Mouse (Mus musculus) intestine, postnatal 0 days (tissue): ENCODE results near the gene Uqcrh. TPM values are rescaled to one million over a fixed set of nuclear protein-coding genes. Genes with fewer than 3 reads are reported as not detected.

Experiments used
- ATAC-seq: fragments of 200-750 bp; cut with Nextera tagmentation; 2 replicates; pipeline ENCODE4 v1.8.0; 2017; ENCODE audit warnings: mild to moderate bottlenecking, moderate TSS enrichment, moderate library complexity
- H3K27ac ChIP-seq: fragments of 300-500 bp; sonication (generic); 2 replicates; pipeline ENCODE4 v1.5.1; 2014; ENCODE audit warnings: mild to moderate bottlenecking, low read depth, low read length, moderate library complexity
- H3K27me3 ChIP-seq: fragments of 300-500 bp; sonication (generic); replicated peaks from 2 replicates; pipeline ENCODE4 v1.6.1; 2014; ENCODE audit warnings: low read length, mixed read lengths; ENCODE audit not compliant: control insufficient read depth, insufficient read depth
- H3K36me3 ChIP-seq: fragments of 300-500 bp; sonication (generic); 2 replicates; pipeline ENCODE4 v1.6.1; 2014; ENCODE audit warnings: mild to moderate bottlenecking, moderate library complexity; ENCODE audit not compliant: control insufficient read depth, insufficient read depth
- H3K4me1 ChIP-seq: fragments of 300-500 bp; sonication (generic); replicated peaks from 2 replicates; pipeline ENCODE4 v1.6.1; 2014; ENCODE audit warnings: antibody characterized with exemption, low read length, mixed read lengths; ENCODE audit not compliant: control insufficient read depth, insufficient read depth
- H3K4me2 ChIP-seq: fragments of 300-500 bp; sonication (generic); replicated peaks from 2 replicates; pipeline ENCODE4 v1.6.1; 2014; ENCODE audit warnings: low read depth, mild to moderate bottlenecking, moderate library complexity
- H3K4me3 ChIP-seq: fragments of 300-500 bp; sonication (generic); 2 replicates; pipeline ENCODE4 v1.5.1; 2014; ENCODE audit warnings: low read depth, low read length
- H3K9ac ChIP-seq: fragments of 300-500 bp; sonication (generic); 2 replicates; pipeline ENCODE4 v1.6.1; 2014; ENCODE audit warnings: mild to moderate bottlenecking, low read depth, low read length
- H3K9me3 ChIP-seq: fragments of 300-500 bp; sonication (generic); 2 replicates; pipeline ENCODE4 v1.6.1; 2016; ENCODE audit warnings: mixed run types; ENCODE audit not compliant: control insufficient read depth
- CTCF ChIP-seq: sonication (generic); IDR thresholded peaks from 2 replicates; pipeline ENCODE4 v1.5.1; 2016; ENCODE audit warnings: low read depth, mild to moderate bottlenecking, control low read depth, antibody characterized with exemption, moderate library complexity
- WGBS: fragments of 180-500 bp; shearing (Covaris S2); extraction: QIAGEN DNeasy Blood & Tissue Kit; methylation state at CpG from one replicate; pipeline ENCODE4 v1.1.7; 2014; 5-methylcytosine and 5-hydroxymethylcytosine counted together
- polyA plus RNA-seq: library from polyadenylated mRNA; unstranded; fragments of >200 nt; fragmentation: Nextera tagmentation; extraction: Ambion mirVana; gene quantifications from 2 replicates; pipeline ENCODE4 v1.2.1, GENCODE M21; 2015

The Uqcrh gene
- 1,002 and 1,003 TPM in 2 replicates for polyA plus RNA-seq

DNA sequence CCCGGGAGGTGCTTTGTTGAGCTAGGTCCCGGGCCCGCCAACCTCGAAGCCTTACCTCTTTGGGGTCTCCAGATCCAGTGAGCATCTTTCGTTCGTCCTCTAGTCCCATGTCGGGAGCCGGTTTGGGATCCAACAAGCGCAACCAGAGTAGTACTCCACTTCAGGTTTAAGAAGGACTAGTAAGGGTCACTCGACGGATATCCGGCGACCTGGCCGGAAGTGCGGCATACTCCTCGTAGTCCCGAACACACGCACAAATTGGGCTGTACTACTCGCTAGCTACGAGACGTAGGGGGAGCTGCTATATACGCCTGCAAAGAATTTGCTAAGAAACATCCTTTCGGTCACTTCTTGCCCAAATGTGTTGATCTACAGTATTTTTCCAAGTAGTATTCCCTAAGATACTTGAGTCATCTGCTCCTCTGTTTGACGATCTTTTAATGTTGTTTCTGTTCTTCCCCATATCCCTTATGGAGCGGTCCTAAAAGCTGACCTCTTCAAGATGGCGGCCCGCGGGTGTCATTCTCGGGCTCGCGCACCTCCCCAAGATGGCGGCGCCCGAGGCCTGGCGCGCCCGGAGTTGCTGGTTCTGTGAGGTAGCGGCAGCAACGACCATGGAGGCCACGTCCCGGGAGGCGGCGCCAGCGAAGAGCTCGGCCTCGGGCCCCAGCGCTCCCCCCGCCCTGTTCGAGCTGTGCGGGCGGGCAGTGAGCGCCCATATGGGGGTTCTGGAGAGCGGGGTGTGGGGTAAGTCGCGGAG is at the start of gene Uqcrh, which contains the start of gene Lrrc41:
Gene Uqcrh (minus strand): TSS at position 211 of the 760 bp plus-strand sequence.
Gene Lrrc41 (plus strand): TSS at position 409 of the 760 bp plus-strand sequence.
- WGBS = under 1% methylated on average over 55 of the region's 55 CpGs
- H3K9me3 ChIP-seq = no peaks in the 10 kb centered on the region
- H3K9ac ChIP-seq = peak within 1 kb of the TSS; percentile 93
- peak within 1 kb of the TSS; percentile 87 for H3K4me3 ChIP-seq
- peak within 1 kb of the TSS; percentile 100 for H3K27ac ChIP-seq
- peaks cover 1% of the 10 kb centered on the region for H3K36me3 ChIP-seq
- no peak for TF ChIP-seq CTCF
- H3K4me2 ChIP-seq = peak within 1 kb of the TSS; percentile 82
- H3K27me3 ChIP-seq = no peaks in the 10 kb centered on the region
- H3K4me1 ChIP-seq = peaks cover 4% of the 10 kb centered on the region
- ATAC-seq = peak; percentile 92

DNA sequence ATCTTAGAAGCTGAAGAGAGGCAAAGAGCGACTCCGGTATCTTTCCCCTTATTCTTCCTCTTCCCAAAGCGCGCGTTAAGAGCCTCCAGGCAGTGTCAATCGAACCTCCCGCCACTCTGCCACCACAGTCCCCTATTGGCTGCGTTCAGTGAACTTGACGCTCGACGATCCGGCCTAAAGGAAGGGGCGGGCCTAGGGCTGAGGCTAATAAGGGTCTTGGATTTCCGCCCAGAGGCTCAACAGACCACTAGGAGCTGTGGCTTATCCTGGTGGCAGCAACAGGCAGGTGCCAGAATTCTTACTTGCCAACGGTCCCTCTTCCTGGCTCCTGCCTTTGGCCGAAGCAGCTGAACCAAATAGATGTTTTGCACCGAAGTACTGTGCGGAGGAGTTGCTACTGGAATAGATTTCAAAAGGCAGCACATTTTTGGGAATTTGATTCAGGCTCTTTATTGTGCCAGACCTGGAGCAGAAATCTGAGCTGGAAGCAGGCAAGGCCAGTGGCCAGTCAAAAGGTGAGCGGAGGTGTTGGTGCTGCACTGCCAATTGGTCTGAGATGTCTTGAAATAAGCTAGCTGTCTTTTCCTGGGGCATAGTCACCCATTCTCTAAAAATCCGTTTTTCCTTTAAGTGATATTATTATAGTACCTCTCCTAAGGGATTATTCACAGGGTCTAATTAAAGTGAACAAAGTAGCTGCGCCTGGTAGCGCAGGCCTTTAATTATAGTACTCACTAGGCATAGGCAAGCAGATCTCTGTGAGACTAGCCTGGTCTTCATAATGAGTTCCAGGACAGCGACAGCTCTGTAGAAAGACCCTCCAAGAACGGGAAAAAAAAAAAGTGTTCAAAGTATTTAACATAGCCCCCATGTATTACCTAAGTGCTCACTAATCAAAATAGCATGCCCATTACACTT is 49.0 kb upstream of the Uqcrh start, which contains the start of the genes Rad54l and Pomgnt1:
Gene Rad54l (minus strand): TSS at position 89 of the 918 bp plus-strand sequence.
Gene Pomgnt1 (plus strand): TSS at position 239 of the 918 bp plus-strand sequence.
- Histone ChIP-seq H3K27me3 (no peaks in the 10 kb centered on the region), H3K4me2 (peak within 1 kb of the TSS; percentile 66), H3K9me3 (no peaks in the 10 kb centered on the region), H3K4me1 (no peaks in the 10 kb centered on the region), H3K4me3 (peak within 1 kb of the TSS; percentile 51), H3K27ac (no peak within 1 kb of the TSS), H3K36me3 (no peaks in the 10 kb centered on the region), H3K9ac (peak within 1 kb of the TSS; percentile 46)
- ATAC-seq = peak; percentile 88
- peak; percentile 61 for TF ChIP-seq CTCF
- WGBS = 1% methylated on average over 24 of the region's 24 CpGs

DNA sequence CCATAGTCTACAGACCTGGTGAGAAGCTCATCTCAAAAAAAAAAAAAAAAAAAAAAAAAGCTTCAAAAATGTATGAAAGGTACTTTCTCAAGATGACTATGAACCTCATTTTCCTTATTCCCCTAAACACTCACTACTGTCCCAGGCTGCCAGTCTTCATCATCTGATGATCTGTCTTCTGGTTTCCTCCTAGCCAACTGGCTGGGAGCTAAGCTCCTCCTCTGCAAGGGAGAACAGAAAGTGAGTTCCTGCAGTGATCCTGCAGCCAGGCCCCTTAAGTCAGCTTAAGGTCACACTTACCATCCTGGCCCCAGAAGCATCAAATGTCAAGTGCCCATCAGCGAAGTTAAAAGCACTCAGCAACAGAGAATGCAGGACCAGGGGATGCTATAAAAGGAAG is 47.9 kb upstream of the Uqcrh start:
- H3K4me2 ChIP-seq = peak overlapping the region; percentile 66
- 0% methylated on average over 1 of the region's 1 CpGs for WGBS
- no peaks in the 10 kb centered on the region for H3K9me3 ChIP-seq
- H3K9ac ChIP-seq = 0 out of 2 replicates have a peak overlapping the region, but pooled peaks have one; percentile 0
- no peaks in the 10 kb centered on the region for H3K27me3 ChIP-seq
- H3K4me3 ChIP-seq = peak overlapping the region; percentile 51
- no peak for TF ChIP-seq CTCF
- no peak for ATAC-seq
- H3K36me3 ChIP-seq = no peaks in the 10 kb centered on the region
- H3K4me1 ChIP-seq = no peaks in the 10 kb centered on the region
- H3K27ac ChIP-seq = no peak overlapping the region

DNA sequence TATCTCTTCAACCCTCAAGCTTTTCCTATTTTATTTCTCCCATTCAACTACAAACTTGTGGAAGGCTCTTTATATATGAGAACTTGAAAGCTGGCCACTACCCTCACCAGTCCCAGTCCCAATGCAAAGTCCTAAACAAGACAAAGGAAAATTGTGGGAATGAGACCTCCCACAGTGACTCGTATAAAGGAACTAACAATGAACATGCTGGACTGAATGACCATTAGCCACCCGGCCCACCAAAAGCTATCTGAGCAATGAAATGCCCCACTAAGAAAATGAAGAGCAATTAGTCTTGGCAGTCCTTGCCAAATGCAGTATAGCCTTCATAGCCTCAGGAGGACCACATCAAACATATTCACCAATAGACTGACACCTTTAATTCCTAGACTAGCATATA is 36.6 kb upstream of the Uqcrh start:
- no peaks in the 10 kb centered on the region for H3K27me3 ChIP-seq
- H3K4me2 ChIP-seq = no peak overlapping the region
- H3K4me1 ChIP-seq = no peaks in the 10 kb centered on the region
- H3K27ac ChIP-seq = no peak overlapping the region
- H3K36me3 ChIP-seq = peaks cover 5% of the 10 kb centered on the region
- H3K4me3 ChIP-seq = no peak overlapping the region
- H3K9me3 ChIP-seq = no peaks in the 10 kb centered on the region
- no peak for TF ChIP-seq CTCF
- 92% methylated on average over 2 of the region's 2 CpGs for WGBS
- H3K9ac ChIP-seq = no peak overlapping the region
- ATAC-seq = no peak

DNA sequence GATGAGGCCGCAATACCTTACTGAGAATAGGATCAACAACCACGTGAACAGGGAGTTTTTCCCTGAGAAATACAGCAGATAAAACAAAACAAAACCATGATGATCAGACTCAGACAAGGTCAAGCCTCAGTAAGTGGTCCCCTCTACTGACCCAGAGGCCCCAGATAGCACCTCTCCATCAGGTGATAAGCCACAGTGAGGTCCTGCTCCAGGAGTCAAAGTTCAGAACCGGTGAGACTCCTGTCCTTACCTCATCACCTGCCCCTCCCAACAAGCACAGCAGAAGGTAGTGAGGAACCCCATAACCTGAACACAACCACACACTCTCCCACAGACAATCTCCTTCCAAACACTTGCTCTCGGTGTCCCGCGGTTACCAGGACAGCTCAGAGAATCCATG is 35.8 kb upstream of the Uqcrh start:
- Histone ChIP-seq H3K4me2 (no peak overlapping the region), H3K9me3 (no peaks in the 10 kb centered on the region), H3K27ac (peak overlapping the region; percentile 21; the same call in 1 of the 2 replicates), H3K4me3 (no peak overlapping the region), H3K4me1 (no peaks in the 10 kb centered on the region), H3K9ac (no peak overlapping the region), H3K27me3 (no peaks in the 10 kb centered on the region), H3K36me3 (peaks cover 5% of the 10 kb centered on the region)
- no peak for TF ChIP-seq CTCF
- ATAC-seq = peak; percentile 79
- WGBS = 65% methylated on average over 6 of the region's 6 CpGs

DNA sequence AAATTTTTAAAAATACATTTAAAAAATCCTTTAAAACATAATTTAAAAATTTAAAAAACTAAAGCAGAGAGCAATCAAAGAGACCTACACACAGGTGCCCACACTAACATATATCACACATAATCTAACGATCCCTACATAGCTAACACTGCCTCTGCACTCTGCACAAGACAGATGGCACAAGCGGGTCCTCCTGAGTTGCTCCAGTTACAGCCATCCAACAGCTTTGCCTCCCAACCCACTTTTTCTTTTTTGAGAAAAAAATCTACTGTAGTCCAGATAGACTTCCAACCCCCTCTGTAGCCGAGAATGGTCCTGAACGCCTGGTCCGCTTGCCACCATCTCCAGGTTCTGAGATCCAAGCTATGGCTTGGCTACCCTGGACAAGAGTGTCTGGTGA is 30.4 kb upstream of the Uqcrh start:
- Histone ChIP-seq H3K27ac (no peak overlapping the region), H3K9me3 (no peaks in the 10 kb centered on the region), H3K36me3 (peaks cover 15% of the 10 kb centered on the region; the same call in 1 of the 2 replicates), H3K4me2 (no peak overlapping the region), H3K9ac (no peak overlapping the region), H3K27me3 (no peaks in the 10 kb centered on the region), H3K4me1 (no peaks in the 10 kb centered on the region), H3K4me3 (no peak overlapping the region)
- WGBS = 89% methylated on average over 5 of the region's 5 CpGs
- TF ChIP-seq CTCF = no peak
- no peak for ATAC-seq
